ENCODE assay signal across 13 mouse cellular contexts in genomic region chr9:60825506-60825905, GRCm38 (mm10).
"Had no signal": no experiment of that assay in that cellular context is flagged by ENCODE, and none has a peak within 500 bp of the region (broad histone marks: within the 10 kb centered on the region; RNA-seq: fewer than 3 reads in every experiment).

No protein-coding gene starts in this region.

- H3K4me2 ChIP-seq: liver, embryonic 13.5 days; midbrain, embryonic 11.5 days had no signal

- H3K27ac ChIP-seq: kidney, postnatal 0 days; left cerebral cortex, adult 2 months; liver, embryonic 13.5 days; stomach, postnatal 0 days had no signal

- H3K9ac ChIP-seq: liver, embryonic 13.5 days had no signal

- H3K27me3 ChIP-seq: liver, embryonic 13.5 days had no signal

- H3K9me3 ChIP-seq: liver, embryonic 13.5 days had no signal

- DNase-seq: layer of hippocampus, postnatal 36 days; liver, embryonic 13.5 days; lung, adult 2 months; lung, postnatal 14 days; lung, postnatal 4 days; midbrain, embryonic 14.5 days; thymus, adult 2 months; thymus, postnatal 14 days; thymus, postnatal 4 days had no signal

- H3K4me1 ChIP-seq: liver, embryonic 13.5 days had no signal

- H3K4me3 ChIP-seq: left cerebral cortex, adult 2 months; liver, embryonic 13.5 days had no signal

- H3K36me3 ChIP-seq: liver, embryonic 13.5 days had no signal
